Mouse (Mus musculus): Measurements from ENCODE around the gene Gpr156.

DNA sequence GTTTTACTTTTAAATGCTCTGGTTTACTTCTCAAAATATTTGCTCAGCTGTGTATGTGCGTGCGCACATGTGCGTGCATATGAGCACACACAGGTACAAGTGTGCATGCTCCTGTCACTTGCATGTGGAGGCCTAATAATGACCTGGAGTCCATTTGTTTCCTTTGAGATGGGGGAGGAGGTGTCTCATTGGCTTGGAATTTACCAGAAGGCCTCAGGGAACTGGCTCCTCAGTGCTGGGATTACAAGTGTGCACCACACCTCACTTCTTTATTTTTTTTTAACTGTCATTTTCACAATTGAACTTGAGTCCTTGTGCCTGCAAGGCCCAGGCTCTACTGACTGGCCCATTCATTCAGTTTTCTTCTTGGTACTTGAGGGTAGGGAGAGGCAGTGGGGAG, 38.9 kb upstream of the Gpr156 start:
- TF ChIP-seq CTCF (IDR thresholded peaks at IDR 0.05; ENCODE audit: low read depth, low read length) (no peak), POLR2A (IDR thresholded peaks at IDR 0.05; ENCODE audit: borderline replicate concordance, low read depth, low read length) (no peak)
